Mouse (Mus musculus) brain, embryonic 14.5 days (tissue): ENCODE measurements around the gene Ky.

Experiments used
- CTCF ChIP-seq: fragments of 200-500 bp; IDR thresholded peaks from 2 replicates; pipeline ENCODE4 v1.5.1; 2012; ENCODE audit warnings: inconsistent platforms, mild to moderate bottlenecking, moderate library complexity, borderline replicate concordance; ENCODE audit not compliant: insufficient read depth, insufficient read length; ENCODE audit errors: extremely low read depth
- POLR2A ChIP-seq: fragments of 200-500 bp; IDR thresholded peaks from 2 replicates; pipeline ENCODE4 v1.6.1; 2012; ENCODE audit warnings: mild to moderate bottlenecking, inconsistent platforms, borderline replicate concordance; ENCODE audit not compliant: poor library complexity, insufficient read depth, insufficient read length, severe bottlenecking; ENCODE audit errors: extremely low read depth

GRCm38 (mm10) chr9:102553781-102554180, 48.2 kb downstream of the Ky start:
- no peak for TF ChIP-seq CTCF
- no peak for TF ChIP-seq POLR2A
